Mouse (Mus musculus) heart, postnatal 0 days (tissue): ENCODE measurements around the gene Josd1. TPM values are rescaled to one million over a fixed set of nuclear protein-coding genes. Genes with fewer than 3 reads are reported as not detected.
A peak's percentile ranks its signal among the peaks of the same experiment; 100 is the strongest.

ENCODE experiments used
- ATAC-seq: fragments of 200-750 bp; cut with Nextera tagmentation; 2 replicates; pipeline ENCODE4 v1.8.0; 2017; ENCODE audit warnings: low read depth, moderate number of reproducible peaks, moderate library complexity; ENCODE audit not compliant: insufficient read depth
- DNase-seq: peaks from one replicate; pipeline ENCODE4 v3.0.0-alpha.2; 2016; ENCODE audit warnings: low spot score
- H3K27ac ChIP-seq: fragments of 300-500 bp; sonication (generic); 2 replicates; pipeline ENCODE4 v1.5.1; 2014; ENCODE audit warnings: low read depth, mild to moderate bottlenecking
- H3K27me3 ChIP-seq: fragments of 300-500 bp; sonication (generic); 2 replicates; pipeline ENCODE4 v1.6.1; 2014; ENCODE audit warnings: low read length, mixed read lengths; ENCODE audit not compliant: control insufficient read depth, insufficient read depth
- H3K36me3 ChIP-seq: fragments of 300-500 bp; sonication (generic); replicated peaks from 2 replicates; pipeline ENCODE4 v1.6.1; 2014; ENCODE audit warnings: low read length, mixed read lengths; ENCODE audit not compliant: control insufficient read depth, insufficient read depth
- H3K4me1 ChIP-seq: fragments of 300-500 bp; sonication (generic); 2 replicates; pipeline ENCODE4 v1.6.1; 2014; ENCODE audit warnings: antibody characterized with exemption; ENCODE audit not compliant: control insufficient read depth, insufficient read depth
- H3K4me2 ChIP-seq: fragments of 300-500 bp; sonication (generic); 2 replicates; pipeline ENCODE4 v1.6.1; 2014; ENCODE audit warnings: low read depth, mild to moderate bottlenecking, low read length, moderate library complexity
- H3K4me3 ChIP-seq: fragments of 300-500 bp; sonication (generic); 2 replicates; pipeline ENCODE4 v1.5.1; 2014; ENCODE audit warnings: low read depth, low read length
- H3K9ac ChIP-seq: fragments of 300-500 bp; sonication (generic); replicated peaks from 2 replicates; pipeline ENCODE4 v1.6.1; 2014; ENCODE audit warnings: low read depth, low read length, mixed read lengths
- H3K9me3 ChIP-seq: fragments of 300-500 bp; sonication (generic); replicated peaks from 2 replicates; pipeline ENCODE4 v1.6.1; 2016; ENCODE audit warnings: low read length; ENCODE audit not compliant: control insufficient read depth
- CTCF ChIP-seq: IDR thresholded peaks from 2 replicates; pipeline ENCODE4 v1.5.1; 2016; ENCODE audit warnings: antibody characterized with exemption, control low read depth, low read depth
- EP300 ChIP-seq: IDR thresholded peaks from 2 replicates; pipeline ENCODE4 v1.6.1; 2016; ENCODE audit warnings: antibody characterized with exemption, low read depth
- WGBS: fragments of 180-500 bp; shearing (Covaris S2); extraction: QIAGEN DNeasy Blood & Tissue Kit; methylation state at CpG from one replicate; pipeline ENCODE4 v1.1.7; 2014; 5-methylcytosine and 5-hydroxymethylcytosine counted together
- polyA plus RNA-seq: library from polyadenylated mRNA; unstranded; fragments of >200 nt; fragmentation: Nextera tagmentation; extraction: Ambion mirVana; gene quantifications from 2 replicates; pipeline ENCODE4 v1.2.1, GENCODE M21; 2015
- total RNA-seq: library from RNA; depleted of rRNA; stranded (reverse); fragments of >200 nt; gene quantifications from 2 replicates; pipeline ENCODE4 v1.2.3, GENCODE M21; 2014; ENCODE audit warnings: low replicate concordance

Gene Josd1
- total and polyA plus RNA-seq, 2 experiments from 2014 or later, result 17.3 to 60.6 TPM

DNA sequence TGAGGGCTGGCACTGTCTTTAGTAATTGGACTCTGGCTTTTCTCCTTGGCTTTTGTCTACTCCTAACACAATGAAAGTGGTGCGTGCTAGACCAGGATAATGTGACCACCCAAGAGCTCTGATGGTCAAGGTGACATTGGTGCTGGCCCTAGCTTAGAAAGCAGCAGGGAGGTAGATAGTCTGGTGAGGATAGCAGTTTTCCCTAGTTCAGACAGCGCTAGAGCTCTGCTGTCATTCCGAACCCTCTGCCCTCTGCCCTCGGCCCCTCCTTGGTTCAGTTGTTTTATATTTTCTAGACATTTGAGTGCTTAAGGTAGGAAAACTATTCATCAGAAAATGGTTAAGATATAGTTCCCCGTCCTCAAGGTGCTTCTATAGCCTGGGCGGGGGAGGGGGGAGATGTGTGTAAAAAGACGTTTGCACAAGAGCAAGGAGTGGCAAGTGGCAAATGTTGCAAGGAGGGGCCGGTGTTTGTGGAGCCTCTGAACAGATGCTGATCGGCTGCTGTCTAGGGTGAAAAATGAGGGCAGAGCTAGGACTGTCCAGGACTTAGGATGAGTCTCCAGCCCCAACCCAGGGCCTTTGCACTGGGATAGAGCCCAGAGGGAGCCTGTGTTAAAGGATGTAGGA lies 10.0 kb upstream of the Josd1 start:
- peaks cover under 1% of the 10 kb centered on the region; the same call in 1 of the 2 replicates for H3K4me1 ChIP-seq
- H3K36me3 ChIP-seq, result peaks cover 21% of the 10 kb centered on the region
- DNase-seq, result no peak
- no peak overlapping the region for H3K9ac ChIP-seq
- WGBS, result 75% methylated on average over 9 of the region's 9 CpGs
- H3K4me3 ChIP-seq, result no peak overlapping the region
- no peaks in the 10 kb centered on the region for H3K9me3 ChIP-seq
- H3K27me3 ChIP-seq, result no peaks in the 10 kb centered on the region
- H3K4me2 ChIP-seq, result no peak overlapping the region
- no peak for ATAC-seq
- TF ChIP-seq CTCF (no peak), EP300 (no peak)
- no peak overlapping the region for H3K27ac ChIP-seq

DNA sequence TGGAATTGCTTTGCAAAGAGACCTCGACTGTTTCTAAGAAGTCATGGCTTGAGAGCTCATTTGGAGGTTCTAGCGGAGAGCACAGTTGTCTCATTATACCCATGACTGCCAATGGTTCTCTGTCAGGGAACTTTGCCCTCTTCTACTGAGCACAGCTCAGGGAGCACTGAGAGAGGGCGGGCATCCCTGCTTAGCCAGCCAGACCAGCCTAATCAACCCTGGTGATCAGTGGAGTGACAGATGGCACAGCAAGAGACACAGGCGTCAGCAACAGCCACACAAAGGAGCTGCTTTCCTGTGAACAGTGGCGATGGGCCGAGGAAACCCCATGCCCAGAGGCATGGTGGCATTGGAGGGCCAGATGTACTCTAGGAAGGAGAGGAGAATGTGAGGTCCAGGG lies 9.3 kb upstream of the Josd1 start:
- no peak overlapping the region for H3K4me2 ChIP-seq
- H3K9me3 ChIP-seq, result no peaks in the 10 kb centered on the region
- H3K27ac ChIP-seq, result no peak overlapping the region
- no peak for TF ChIP-seq EP300
- TF ChIP-seq CTCF, result no peak
- peaks cover 21% of the 10 kb centered on the region for H3K36me3 ChIP-seq
- WGBS, result 89% methylated on average over 6 of the region's 6 CpGs
- no peak overlapping the region for H3K9ac ChIP-seq
- no peak for DNase-seq
- no peak overlapping the region for H3K4me3 ChIP-seq
- ATAC-seq, result no peak
- H3K27me3 ChIP-seq, result no peaks in the 10 kb centered on the region
- H3K4me1 ChIP-seq, result peaks cover 5% of the 10 kb centered on the region; the same call in 1 of the 2 replicates

DNA sequence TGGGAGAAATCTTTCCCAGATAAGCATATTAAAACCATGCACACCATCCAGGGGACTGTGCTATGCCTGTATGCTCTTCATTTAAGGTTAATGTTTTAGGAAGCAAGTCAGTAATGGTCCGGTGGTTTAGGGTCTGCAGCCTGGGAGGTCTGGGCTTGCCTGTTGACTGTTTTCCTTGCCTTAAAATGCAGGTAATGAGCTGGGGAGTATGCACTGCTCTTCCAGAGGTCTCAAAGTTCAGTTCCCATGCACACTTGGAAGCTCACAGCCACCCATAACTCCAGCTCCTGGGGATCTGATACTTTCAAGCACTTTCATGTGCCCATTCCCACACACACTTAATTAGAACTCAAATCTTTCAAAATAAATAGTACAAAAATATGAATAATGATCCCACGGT lies 8.8 kb upstream of the Josd1 start:
- H3K4me1 ChIP-seq, result peaks cover 8% of the 10 kb centered on the region; the same call in 1 of the 2 replicates
- H3K4me3 ChIP-seq, result no peak overlapping the region
- DNase-seq (no peak), ATAC-seq (no peak)
- H3K27me3 ChIP-seq, result no peaks in the 10 kb centered on the region
- TF ChIP-seq CTCF (no peak), EP300 (no peak)
- H3K4me2 ChIP-seq, result no peak overlapping the region
- 91% methylated on average over 2 of the region's 2 CpGs for WGBS
- H3K9me3 ChIP-seq, result no peaks in the 10 kb centered on the region
- peaks cover 21% of the 10 kb centered on the region for H3K36me3 ChIP-seq
- no peak overlapping the region for H3K9ac ChIP-seq
- H3K27ac ChIP-seq, result no peak overlapping the region

DNA sequence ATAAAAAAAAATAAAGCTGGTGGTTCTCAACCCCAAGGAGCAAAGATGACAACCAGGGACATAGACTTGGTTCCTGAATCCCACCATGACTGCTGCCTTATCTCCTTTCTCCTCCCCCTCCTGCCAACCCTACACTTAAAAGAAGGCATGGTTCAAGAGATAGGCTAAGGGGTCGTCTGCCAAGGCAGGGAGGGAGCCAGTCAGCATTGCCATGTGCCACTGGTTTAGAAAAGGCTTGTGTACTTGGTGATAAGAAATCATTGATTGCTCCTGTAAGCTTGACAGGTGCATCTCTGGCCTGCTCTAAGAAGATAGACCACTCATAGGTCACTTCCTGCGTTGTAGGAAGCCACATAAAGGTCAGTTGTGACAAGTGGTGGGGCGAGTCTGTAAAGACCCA lies 7.8 kb upstream of the Josd1 start:
- H3K27ac ChIP-seq, result no peak overlapping the region
- no peak for TF ChIP-seq CTCF
- TF ChIP-seq EP300, result no peak
- H3K4me2 ChIP-seq, result no peak overlapping the region
- no peaks in the 10 kb centered on the region for H3K9me3 ChIP-seq
- no peak for ATAC-seq
- WGBS, result 50% methylated on average over 3 of the region's 3 CpGs
- H3K36me3 ChIP-seq, result peaks cover 21% of the 10 kb centered on the region
- DNase-seq, result no peak
- H3K4me1 ChIP-seq, result peaks cover 12% of the 10 kb centered on the region; the same call in 1 of the 2 replicates
- no peak overlapping the region for H3K4me3 ChIP-seq
- no peak overlapping the region for H3K9ac ChIP-seq
- H3K27me3 ChIP-seq, result no peaks in the 10 kb centered on the region

DNA sequence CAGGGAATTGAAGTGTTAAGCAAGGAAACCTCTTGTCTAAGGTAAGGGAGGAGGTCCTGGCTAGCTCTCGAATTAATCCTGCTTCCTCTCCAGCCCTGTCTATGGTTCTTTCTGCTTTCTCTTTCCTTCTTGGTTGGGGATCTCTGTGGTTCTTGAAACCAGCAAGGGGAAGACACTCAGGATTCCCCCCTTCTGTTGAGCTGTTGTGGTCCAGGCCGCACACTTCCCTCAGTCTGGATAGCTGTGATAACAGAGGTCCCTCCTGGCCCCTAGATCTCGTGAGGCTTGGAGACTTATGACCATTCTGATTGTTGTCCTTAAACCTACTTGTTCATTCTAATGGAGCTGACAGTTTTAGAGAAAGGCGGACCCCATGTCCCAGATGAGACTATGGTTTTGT lies 6.8 kb upstream of the Josd1 start:
- H3K36me3 ChIP-seq, result peaks cover 21% of the 10 kb centered on the region
- peaks cover 17% of the 10 kb centered on the region; the same call in 1 of the 2 replicates for H3K4me1 ChIP-seq
- WGBS, result 78% methylated on average over 4 of the region's 4 CpGs
- peak overlapping the region; percentile 23; the same call in 1 of the 2 replicates for H3K4me2 ChIP-seq
- H3K27ac ChIP-seq, result no peak overlapping the region
- H3K4me3 ChIP-seq, result no peak overlapping the region
- no peak for ATAC-seq
- TF ChIP-seq EP300 (no peak), CTCF (no peak)
- no peaks in the 10 kb centered on the region for H3K27me3 ChIP-seq
- H3K9me3 ChIP-seq, result no peaks in the 10 kb centered on the region
- H3K9ac ChIP-seq, result no peak overlapping the region
- no peak for DNase-seq

DNA sequence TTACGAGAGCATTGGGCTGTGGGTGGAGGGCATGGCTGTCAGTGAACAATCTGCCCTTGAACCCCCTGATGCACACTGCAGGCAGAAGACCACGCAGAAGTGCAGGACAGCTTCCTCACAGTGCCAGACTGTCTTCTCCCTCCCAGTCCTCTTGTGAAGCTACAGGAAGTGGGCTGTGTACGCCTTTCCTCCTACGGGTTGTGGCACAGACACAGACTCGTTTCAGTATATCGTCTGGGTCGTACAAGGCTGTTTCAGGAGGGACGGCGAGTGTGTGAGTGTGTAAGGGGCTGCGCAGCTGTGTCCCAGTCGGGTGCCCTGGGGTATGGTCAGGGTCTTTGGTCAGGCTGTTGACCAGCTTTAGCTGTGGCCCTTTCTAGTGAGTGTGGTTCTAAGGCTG lies 6.0 kb upstream of the Josd1 start:
- no peak overlapping the region for H3K9ac ChIP-seq
- TF ChIP-seq CTCF, result no peak
- no peak for TF ChIP-seq EP300
- H3K9me3 ChIP-seq, result no peaks in the 10 kb centered on the region
- DNase-seq, result no peak
- H3K4me2 ChIP-seq, result peak overlapping the region; percentile 23; the same call in 1 of the 2 replicates
- peak overlapping the region; percentile 22; the same call in 1 of the 2 replicates for H3K27ac ChIP-seq
- H3K4me3 ChIP-seq, result peak overlapping the region; percentile 13; the same call in 1 of the 2 replicates
- H3K27me3 ChIP-seq, result no peaks in the 10 kb centered on the region
- 59% methylated on average over 11 of the region's 11 CpGs for WGBS
- peaks cover 17% of the 10 kb centered on the region; the same call in 1 of the 2 replicates for H3K4me1 ChIP-seq
- peaks cover 21% of the 10 kb centered on the region for H3K36me3 ChIP-seq
- no peak for ATAC-seq
